Mouse (Mus musculus) erythroblast, embryonic 14.5 days (primary cell): Measurements from ENCODE around the gene Ak5.

ENCODE experiments used
- GATA1 ChIP-seq: IDR thresholded peaks from 2 replicates; pipeline ENCODE4 v1.6.1; 2012; ENCODE audit warnings: low read length, inconsistent platforms, mixed read lengths
- TAL1 ChIP-seq: IDR thresholded peaks from 3 replicates; pipeline ENCODE4 v1.6.1; 2012; ENCODE audit warnings: low read length, inconsistent platforms, mixed read lengths

DNA sequence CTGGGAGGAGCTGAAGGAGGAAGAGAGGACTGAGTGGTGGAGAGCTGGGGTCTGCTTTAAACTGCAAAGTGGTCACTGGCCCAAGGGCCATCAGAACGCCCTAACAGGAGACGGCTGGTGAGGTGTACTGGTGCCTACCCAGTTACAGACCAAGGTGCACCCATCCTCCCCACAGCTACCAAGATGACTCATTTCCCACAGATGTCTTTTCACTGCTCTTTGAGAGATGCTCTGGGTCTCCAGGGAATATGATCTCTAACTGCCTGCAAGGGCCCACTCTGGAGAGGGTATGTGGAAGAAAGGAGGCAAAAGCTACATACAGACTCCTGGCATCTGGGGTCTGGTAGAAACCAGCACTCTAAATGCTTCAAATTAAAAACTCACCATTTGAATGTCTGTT is 633 bp upstream of the Ak5 start:
- TF ChIP-seq TAL1 (no peak), GATA1 (no peak)
